Mouse (Mus musculus) cerebellum, adult 2 months (tissue): ENCODE data around the gene Fbxl5. TPM values are rescaled to one million over a fixed set of nuclear protein-coding genes. Genes with fewer than 3 reads are reported as not detected.

ENCODE experiments used
- DNase-seq, 2 experiments: peaks; one replicate each; pipeline ENCODE4 v3.0.0; 2021
- H3K27ac ChIP-seq: fragments of 200-500 bp; 2 replicates; pipeline ENCODE4 v1.5.1; 2012; ENCODE audit warnings: low read length, control low read depth, inconsistent platforms; ENCODE audit not compliant: insufficient read depth
- H3K27me3 ChIP-seq: fragments of 200-500 bp; 2 replicates; pipeline ENCODE4 v1.6.1; 2012; ENCODE audit warnings: inconsistent platforms, mild to moderate bottlenecking, low read length, moderate library complexity; ENCODE audit not compliant: control insufficient read depth, insufficient read depth
- H3K4me1 ChIP-seq: fragments of 200-500 bp; 2 replicates; pipeline ENCODE4 v1.6.1; 2011; ENCODE audit warnings: low read length; ENCODE audit not compliant: control insufficient read depth, insufficient read depth
- H3K4me3 ChIP-seq: fragments of 200-500 bp; replicated peaks from 2 replicates; pipeline ENCODE3; 2011; ENCODE audit warnings: mild to moderate bottlenecking, low read depth, low read length, control low read depth; ENCODE audit not compliant: insufficient read depth
- CTCF ChIP-seq: fragments of 200-500 bp; IDR thresholded peaks from 2 replicates; pipeline ENCODE4 v1.5.1; 2011; ENCODE audit warnings: low read depth, mild to moderate bottlenecking, control low read depth, low read length, moderate library complexity, borderline replicate concordance; ENCODE audit not compliant: insufficient read depth
- POLR2A ChIP-seq: fragments of 200-500 bp; IDR thresholded peaks from 2 replicates; pipeline ENCODE4 v1.6.1; 2011; ENCODE audit warnings: low read length, control low read depth, borderline replicate concordance; ENCODE audit not compliant: insufficient read depth
- WGBS: fragments of 180-500 bp; shearing (Covaris S2); methylation state at CpG from one replicate; pipeline ENCODE4 v1.1.7; 2018; 5-methylcytosine and 5-hydroxymethylcytosine counted together
- polyA plus RNA-seq: library from polyadenylated mRNA; depleted of rRNA; stranded (reverse); fragments of >200 nt; gene quantifications from 2 replicates; pipeline ENCODE4 v1.2.3, GENCODE M21; 2012

The Fbxl5 gene
- polyA plus RNA-seq, 1 experiment: 74.3 TPM

- DNase-seq: no peak
- no peaks in the 10 kb centered on the region for H3K27me3 ChIP-seq
- WGBS: 27% methylated on average over 1 of the region's 1 CpGs
- TF ChIP-seq POLR2A (no peak), CTCF (no peak)
- H3K4me3 ChIP-seq: no peak overlapping the region
- no peak overlapping the region for H3K27ac ChIP-seq
- H3K4me1 ChIP-seq: no peaks in the 10 kb centered on the region; the same call in 1 of the 2 replicates
Measured at GRCm38 (mm10) chr5:43776993-43777392, 44.4 kb downstream of the Fbxl5 start.

GRCm38 (mm10) chr5:43776407-43776806, 45.0 kb downstream of the Fbxl5 start:
- TF ChIP-seq CTCF (no peak), POLR2A (no peak)
- no peak overlapping the region for H3K27ac ChIP-seq
- no peak overlapping the region for H3K4me3 ChIP-seq
- no peak for DNase-seq
- no peaks in the 10 kb centered on the region for H3K27me3 ChIP-seq
- no peaks in the 10 kb centered on the region; the same call in 1 of the 2 replicates for H3K4me1 ChIP-seq

- Histone ChIP-seq H3K27ac (no peak overlapping the region), H3K4me1 (no peaks in the 10 kb centered on the region; the same call in 1 of the 2 replicates), H3K27me3 (no peaks in the 10 kb centered on the region), H3K4me3 (no peak overlapping the region)
- TF ChIP-seq POLR2A: no peak
- 92% methylated on average over 3 of the region's 3 CpGs for WGBS
- DNase-seq: no peak
Measured at GRCm38 (mm10) chr5:43771555-43771954, 49.9 kb downstream of the Fbxl5 start.

GRCm38 (mm10) chr5:43770618-43771354, 50.7 kb downstream of the Fbxl5 start:
- DNase-seq: no peak

GRCm38 (mm10) chr5:43749092-43749491, 72.3 kb downstream of the Fbxl5 start:
- WGBS: 76% methylated on average over 3 of the region's 3 CpGs
- no peaks in the 10 kb centered on the region for H3K27me3 ChIP-seq

More at GRCm38 (mm10) chr5:43770618-43771354, 50.7 kb downstream of the Fbxl5 start:
- Histone ChIP-seq H3K4me3 (no peak overlapping the region), H3K4me1 (no peaks in the 10 kb centered on the region), H3K27me3 (no peaks in the 10 kb centered on the region), H3K27ac (no peak overlapping the region)
- WGBS: 73% methylated on average over 3 of the region's 3 CpGs
- TF ChIP-seq CTCF (no peak), POLR2A (no peak)

GRCm38 (mm10) chr5:43748039-43748438, 73.4 kb downstream of the Fbxl5 start:
- Histone ChIP-seq H3K27ac (no peak overlapping the region), H3K4me1 (no peaks in the 10 kb centered on the region), H3K4me3 (no peak overlapping the region), H3K27me3 (no peaks in the 10 kb centered on the region)
- no peak for DNase-seq
- no peak for TF ChIP-seq CTCF
- no peak for TF ChIP-seq POLR2A
- 53% methylated on average over 4 of the region's 4 CpGs for WGBS

More at GRCm38 (mm10) chr5:43749092-43749491, 72.3 kb downstream of the Fbxl5 start:
- Histone ChIP-seq H3K4me3 (no peak overlapping the region), H3K4me1 (no peaks in the 10 kb centered on the region), H3K27ac (no peak overlapping the region)
- TF ChIP-seq CTCF (no peak), POLR2A (no peak)
- DNase-seq: no peak

GRCm38 (mm10) chr5:43745156-43745555, 76.3 kb downstream of the Fbxl5 start:
- no peak overlapping the region for H3K27ac ChIP-seq
- DNase-seq: no peak

GRCm38 (mm10) chr5:43744187-43744586, 77.3 kb downstream of the Fbxl5 start:
- Histone ChIP-seq H3K27ac (no peak overlapping the region), H3K4me3 (no peak overlapping the region), H3K4me1 (no peaks in the 10 kb centered on the region), H3K27me3 (no peaks in the 10 kb centered on the region)
- no peak for DNase-seq
- 94% methylated on average over 1 of the region's 1 CpGs for WGBS
- TF ChIP-seq POLR2A: no peak
- no peak for TF ChIP-seq CTCF

More at GRCm38 (mm10) chr5:43745156-43745555, 76.3 kb downstream of the Fbxl5 start:
- no peak for TF ChIP-seq CTCF
- TF ChIP-seq POLR2A: no peak
- no peaks in the 10 kb centered on the region for H3K4me1 ChIP-seq
- no peaks in the 10 kb centered on the region for H3K27me3 ChIP-seq
- no peak overlapping the region for H3K4me3 ChIP-seq
- WGBS: 59% methylated on average over 5 of the region's 5 CpGs
